Mouse (Mus musculus): ENCODE measurements at regions not wholly inside any gene's neighbourhood (a gene's known extent, or its start where the extent isn't known, plus 50 kb on each side); places are given as distances from the start of the nearest gene placed in this dataset.
"Not testable (repeated sequence)": the region's sequence is repeated elsewhere in the genome, so short reads cannot be mapped to it uniquely, and the experiment has no call there.

DNA sequence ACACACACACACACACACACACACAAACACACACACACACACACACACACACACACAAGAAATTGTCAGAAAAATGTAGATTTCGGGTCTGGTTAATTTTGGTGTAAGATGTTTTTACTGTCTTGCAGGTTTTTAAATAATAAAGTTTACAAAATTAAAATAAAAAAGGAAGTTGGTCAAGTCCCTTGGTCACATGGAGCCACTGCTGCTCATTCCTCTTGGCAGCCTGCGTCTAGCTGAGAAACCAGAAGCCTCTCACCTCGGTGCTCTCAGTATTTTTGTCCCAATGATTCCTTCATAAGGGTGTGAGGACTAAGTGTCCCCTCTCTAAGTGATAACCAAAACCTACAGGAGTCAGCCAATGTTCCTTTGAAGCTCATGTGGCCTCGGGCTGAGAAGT lies 76.8 kb upstream of the Smg1 start:
- no peak for ATAC-seq (replicated peaks; ENCODE audit: low FRiP score, poor library complexity, severe bottlenecking)

DNA sequence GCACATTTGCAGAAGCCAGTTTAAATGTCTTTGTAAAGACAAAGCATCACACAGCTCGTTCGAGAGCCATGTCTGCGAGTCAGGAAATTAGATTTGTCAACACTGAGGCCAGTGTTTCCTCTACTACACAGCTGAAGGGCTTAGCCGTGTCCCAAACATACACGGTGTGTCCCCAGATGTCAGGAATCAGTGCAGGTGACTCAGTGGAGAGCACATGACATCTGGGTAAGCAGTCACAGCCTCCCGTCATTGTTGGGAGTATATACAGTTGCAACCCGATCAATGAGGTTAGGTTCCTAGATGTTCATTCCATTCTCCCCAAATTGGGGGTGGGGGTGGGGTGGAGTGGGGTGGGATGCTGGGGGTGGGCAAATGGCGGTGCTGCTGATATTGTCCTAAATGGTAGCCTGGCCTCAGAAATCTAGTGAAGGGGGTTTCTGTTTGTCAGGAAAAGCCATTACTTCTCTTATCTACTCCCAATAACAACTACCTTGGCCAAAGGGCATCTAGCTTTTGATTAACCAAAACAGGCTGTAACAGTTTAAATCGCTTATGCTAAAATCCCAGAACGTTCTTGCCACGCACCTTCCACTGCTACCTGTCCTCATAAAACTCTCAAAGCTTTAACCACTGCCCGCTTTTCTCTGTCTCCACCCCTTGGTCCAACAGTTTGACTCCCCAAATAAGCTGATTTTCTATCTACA lies 75.1 kb upstream of the Smg1 start:
- no peak for ATAC-seq (replicated peaks; ENCODE audit: low FRiP score, poor library complexity, severe bottlenecking)

DNA sequence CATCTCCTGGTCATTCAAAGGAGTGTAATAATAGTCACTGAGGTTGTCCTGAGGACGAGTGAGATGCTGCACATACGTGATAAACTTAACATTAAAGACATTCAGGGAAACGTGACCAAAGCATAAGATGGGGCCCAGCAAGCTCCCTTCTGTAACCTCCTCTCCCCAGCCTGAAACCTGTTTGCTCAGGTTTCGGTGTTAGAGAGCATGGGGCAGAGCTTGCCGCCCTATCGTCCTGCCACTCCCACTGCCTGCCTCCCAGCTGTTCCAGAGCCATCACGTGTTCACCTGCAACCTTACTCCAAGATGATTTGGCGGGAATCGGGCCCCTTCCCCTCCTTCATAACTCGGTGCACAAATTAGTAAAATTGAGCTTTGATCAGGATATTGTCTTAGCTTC lies 71.4 kb upstream of the Smg1 start:
- not testable (repeated sequence) for ATAC-seq (replicated peaks; ENCODE audit: low FRiP score, poor library complexity, severe bottlenecking)

DNA sequence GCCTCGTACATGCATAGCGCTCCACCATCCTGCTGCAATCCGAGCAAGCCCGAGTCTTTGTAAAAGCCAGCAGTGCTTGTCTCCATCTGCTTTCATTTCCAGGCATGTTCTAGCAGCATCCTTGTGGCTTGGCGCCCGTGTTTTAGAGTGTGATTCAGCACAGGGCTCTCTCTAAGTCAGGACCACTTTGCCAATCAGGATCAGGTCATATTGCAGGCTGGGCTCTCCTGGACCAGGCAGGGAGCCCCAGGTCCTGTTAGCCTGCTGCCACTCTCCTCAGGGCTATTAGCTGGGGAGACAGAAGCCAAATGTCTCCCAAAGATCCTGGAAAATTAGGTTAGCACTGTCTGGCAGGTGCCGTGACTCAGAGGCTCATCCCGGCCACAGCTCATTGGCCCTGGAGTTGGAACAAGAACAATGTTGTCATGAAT lies 70.8 kb upstream of the Smg1 start:
- ATAC-seq (replicated peaks; ENCODE audit: low FRiP score, poor library complexity, severe bottlenecking), result no peak

- ATAC-seq (replicated peaks; ENCODE audit: low FRiP score, poor library complexity, severe bottlenecking), result no peak
These were observed 70.3 kb upstream of the Smg1 start for GRCm38 (mm10) chr7:118313818-118314217.

GRCm38 (mm10) chr7:118309733-118310132 lies 66.3 kb upstream of the Smg1 start:
- no peak for ATAC-seq (replicated peaks; ENCODE audit: low FRiP score, poor library complexity, severe bottlenecking)

GRCm38 (mm10) chr7:118308882-118309281 lies 65.4 kb upstream of the Smg1 start:
- ATAC-seq (replicated peaks; ENCODE audit: low FRiP score, poor library complexity, severe bottlenecking), result no peak

DNA sequence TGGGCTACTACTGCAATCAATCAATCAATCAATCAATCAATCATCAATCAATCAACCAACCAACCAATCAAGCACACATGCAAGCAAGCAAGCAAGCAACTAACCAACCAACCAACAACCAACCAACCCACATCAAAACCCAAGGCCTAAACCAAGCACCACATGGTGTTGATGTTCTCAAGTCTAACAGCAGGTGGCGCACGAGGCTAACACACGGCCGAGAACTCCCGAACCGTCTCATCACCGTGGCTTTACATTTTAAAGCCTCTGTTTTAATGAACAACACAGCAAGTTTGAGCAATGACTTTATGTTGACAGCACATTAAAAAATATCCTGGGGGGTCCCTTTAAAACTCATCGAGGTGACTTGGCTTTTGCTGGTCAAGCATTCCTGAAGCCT lies 61.3 kb upstream of the Smg1 start:
- peak; percentile 71; the same call in 1 of the 2 replicates for ATAC-seq (replicated peaks; ENCODE audit: low FRiP score, poor library complexity, severe bottlenecking)

- ATAC-seq (replicated peaks; ENCODE audit: low FRiP score, poor library complexity, severe bottlenecking), result no peak
These were observed 60.9 kb upstream of the Smg1 start for GRCm38 (mm10) chr7:118304338-118304737.

GRCm38 (mm10) chr7:118303921-118304320 lies 60.5 kb upstream of the Smg1 start:
- no peak for ATAC-seq (replicated peaks; ENCODE audit: low FRiP score, poor library complexity, severe bottlenecking)

- ATAC-seq (replicated peaks; ENCODE audit: low FRiP score, poor library complexity, severe bottlenecking), result no peak
These were observed 57.3 kb upstream of the Smg1 start for GRCm38 (mm10) chr7:118300678-118301342.

- no peak for ATAC-seq (replicated peaks; ENCODE audit: low FRiP score, poor library complexity, severe bottlenecking)
These were observed 54.1 kb upstream of the Smg1 start for GRCm38 (mm10) chr7:118297613-118298012.

- no peak for ATAC-seq (replicated peaks; ENCODE audit: low FRiP score, poor library complexity, severe bottlenecking)
These were observed 53.5 kb upstream of the Smg1 start for GRCm38 (mm10) chr7:118296856-118297518.

DNA sequence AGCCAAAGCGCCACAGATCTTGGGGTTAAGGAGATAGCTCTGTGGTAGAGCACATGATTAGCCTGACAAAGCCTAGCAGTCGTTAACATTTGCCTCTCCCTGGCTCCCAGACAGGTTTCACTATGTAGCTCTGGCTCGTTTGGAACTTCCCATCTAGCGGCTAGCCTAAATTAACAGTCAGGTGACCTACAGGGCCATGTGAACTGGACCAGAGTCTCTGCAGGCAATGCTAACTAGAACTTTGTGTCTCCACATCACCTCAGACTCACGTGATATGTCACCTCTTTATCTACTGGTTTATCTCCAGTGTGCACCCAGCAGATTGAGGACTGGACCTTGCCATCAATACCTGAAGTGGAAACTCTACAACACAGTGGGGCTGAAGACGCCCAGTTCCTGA lies 52.4 kb upstream of the Smg1 start:
- no peak for ATAC-seq (replicated peaks; ENCODE audit: low FRiP score, poor library complexity, severe bottlenecking)

GRCm38 (mm10) chr7:118295275-118295674 lies 51.8 kb upstream of the Smg1 start:
- ATAC-seq (replicated peaks; ENCODE audit: low FRiP score, poor library complexity, severe bottlenecking), result no peak

DNA sequence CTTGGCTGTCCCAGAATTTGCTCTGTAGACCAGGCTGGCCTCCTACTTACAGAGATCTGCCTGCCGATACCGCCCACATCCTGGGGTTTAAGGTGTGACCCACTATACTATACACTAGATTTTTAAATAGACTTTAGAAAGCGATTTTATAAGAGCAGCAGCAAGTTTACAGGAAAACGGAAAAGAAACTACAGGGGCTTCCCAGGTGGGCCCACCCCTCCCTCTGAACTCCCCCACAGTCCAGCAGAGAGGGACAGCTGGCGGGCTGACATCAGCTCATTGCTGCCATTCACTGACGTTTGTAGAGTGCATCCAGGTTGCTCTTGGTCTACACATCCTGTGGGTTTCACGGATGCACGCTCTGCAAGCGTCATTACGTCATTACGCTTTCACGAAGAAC lies 51.2 kb upstream of the Smg1 start:
- no peak for ATAC-seq (replicated peaks; ENCODE audit: low FRiP score, poor library complexity, severe bottlenecking)
